Mouse (Mus musculus) intestine, embryonic 14.5 days (tissue): Measurements from ENCODE around the gene Exoc4. TPM values are rescaled to one million over a fixed set of nuclear protein-coding genes. Genes with fewer than 3 reads are reported as not detected.

ENCODE experiments used
- ATAC-seq: fragments of 200-750 bp; cut with Nextera tagmentation; replicated peaks from 2 replicates; pipeline ENCODE4 v1.8.0; 2017; ENCODE audit warnings: low read depth, moderate number of reproducible peaks, moderate TSS enrichment, moderate library complexity; ENCODE audit not compliant: low FRiP score, low TSS enrichment
- DNase-seq: peaks from one replicate; pipeline ENCODE4 v3.0.0-alpha.2; 2018; ENCODE audit warnings: low spot score
- H3K27ac ChIP-seq: fragments of 300-500 bp; sonication (generic); 2 replicates; pipeline ENCODE4 v1.5.1; 2014; ENCODE audit warnings: low read depth, mild to moderate bottlenecking, control low read depth
- H3K27me3 ChIP-seq: fragments of 300-500 bp; sonication (generic); replicated peaks from 2 replicates; pipeline ENCODE4 v1.6.1; 2014; ENCODE audit warnings: low read length, control low read depth; ENCODE audit not compliant: control insufficient read depth, insufficient read depth
- H3K36me3 ChIP-seq: fragments of 300-500 bp; sonication (generic); 2 replicates; pipeline ENCODE4 v1.6.1; 2014; ENCODE audit warnings: low read length, control low read depth; ENCODE audit not compliant: control insufficient read depth, insufficient read depth
- H3K4me1 ChIP-seq: fragments of 300-500 bp; sonication (generic); replicated peaks from 2 replicates; pipeline ENCODE4 v1.6.1; 2014; ENCODE audit warnings: low read length, control low read depth, mixed read lengths; ENCODE audit not compliant: control insufficient read depth, insufficient read depth
- H3K4me2 ChIP-seq: fragments of 300-500 bp; sonication (generic); 2 replicates; pipeline ENCODE4 v1.6.1; 2014; ENCODE audit warnings: low read length
- H3K4me3 ChIP-seq: fragments of 300-500 bp; sonication (generic); 2 replicates; pipeline ENCODE4 v1.5.1; 2014; ENCODE audit warnings: low read depth, low read length, control low read depth, mixed read lengths
- H3K9ac ChIP-seq: fragments of 300-500 bp; sonication (generic); 2 replicates; pipeline ENCODE4 v1.6.1; 2014; ENCODE audit warnings: mild to moderate bottlenecking, low read length
- H3K9me3 ChIP-seq: fragments of 300-500 bp; sonication (generic); 2 replicates; pipeline ENCODE4 v1.6.1; 2016; ENCODE audit warnings: low read length, control low read depth; ENCODE audit not compliant: control insufficient read depth
- WGBS: fragments of 180-500 bp; shearing (Covaris S2); extraction: QIAGEN DNeasy Blood & Tissue Kit; methylation state at CpG from one replicate; pipeline ENCODE4 v1.1.7; 2014; 5-methylcytosine and 5-hydroxymethylcytosine counted together
- polyA plus RNA-seq: library from polyadenylated mRNA; unstranded; fragments of >200 nt; fragmentation: Nextera tagmentation; extraction: Ambion mirVana; gene quantifications from 2 replicates; pipeline ENCODE4 v1.2.1, GENCODE M21; 2014

The Exoc4 gene
- polyA plus RNA-seq, 1 experiment from 2014 or later, result 29.9 TPM

- ATAC-seq (no peak), DNase-seq (no peak)
- no peaks in the 10 kb centered on the region for H3K36me3 ChIP-seq
- H3K4me2 ChIP-seq, result no peak overlapping the region
- 71% methylated on average over 9 of the region's 9 CpGs for WGBS
- no peak overlapping the region for H3K27ac ChIP-seq
- H3K4me1 ChIP-seq, result no peaks in the 10 kb centered on the region
- no peaks in the 10 kb centered on the region for H3K27me3 ChIP-seq
- H3K9ac ChIP-seq, result no peak overlapping the region
- H3K9me3 ChIP-seq, result no peaks in the 10 kb centered on the region
- no peak overlapping the region for H3K4me3 ChIP-seq
Measured at GRCm38 (mm10) chr6:33870468-33871142, 621.7 kb downstream of the Exoc4 start.

- WGBS, result 80% methylated on average over 1 of the region's 1 CpGs
- no peak for ATAC-seq
Measured at GRCm38 (mm10) chr6:33871286-33871685, 622.4 kb downstream of the Exoc4 start.

GRCm38 (mm10) chr6:33872192-33872591 is 623.3 kb downstream of the Exoc4 start:
- Histone ChIP-seq H3K4me1 (no peaks in the 10 kb centered on the region), H3K27ac (no peak overlapping the region), H3K9me3 (no peaks in the 10 kb centered on the region), H3K36me3 (no peaks in the 10 kb centered on the region), H3K9ac (no peak overlapping the region), H3K27me3 (no peaks in the 10 kb centered on the region), H3K4me2 (no peak overlapping the region), H3K4me3 (no peak overlapping the region)
- WGBS, result 52% methylated on average over 1 of the region's 1 CpGs
- ATAC-seq (no peak), DNase-seq (no peak)

More at GRCm38 (mm10) chr6:33871286-33871685, 622.4 kb downstream of the Exoc4 start:
- Histone ChIP-seq H3K4me3 (no peak overlapping the region), H3K9me3 (no peaks in the 10 kb centered on the region), H3K4me1 (no peaks in the 10 kb centered on the region), H3K9ac (no peak overlapping the region), H3K27ac (no peak overlapping the region), H3K36me3 (no peaks in the 10 kb centered on the region), H3K4me2 (no peak overlapping the region), H3K27me3 (no peaks in the 10 kb centered on the region)
- DNase-seq, result no peak

GRCm38 (mm10) chr6:33873000-33873399 is 624.1 kb downstream of the Exoc4 start:
- WGBS, result 62% methylated on average over 5 of the region's 5 CpGs
- Histone ChIP-seq H3K4me2 (no peak overlapping the region), H3K27ac (no peak overlapping the region), H3K4me1 (no peaks in the 10 kb centered on the region), H3K9me3 (no peaks in the 10 kb centered on the region), H3K4me3 (no peak overlapping the region), H3K27me3 (no peaks in the 10 kb centered on the region), H3K9ac (no peak overlapping the region), H3K36me3 (no peaks in the 10 kb centered on the region)
- DNase-seq (no peak), ATAC-seq (no peak)

GRCm38 (mm10) chr6:33874291-33875014 is 625.6 kb downstream of the Exoc4 start:
- Histone ChIP-seq H3K27me3 (no peaks in the 10 kb centered on the region), H3K4me2 (no peak overlapping the region), H3K36me3 (no peaks in the 10 kb centered on the region), H3K4me1 (no peaks in the 10 kb centered on the region), H3K9ac (no peak overlapping the region), H3K4me3 (no peak overlapping the region), H3K9me3 (no peaks in the 10 kb centered on the region), H3K27ac (no peak overlapping the region)
- DNase-seq (no peak), ATAC-seq (no peak)
- 75% methylated on average over 8 of the region's 8 CpGs for WGBS

- no peak overlapping the region for H3K9ac ChIP-seq
- no peaks in the 10 kb centered on the region for H3K9me3 ChIP-seq
- ATAC-seq (no peak), DNase-seq (no peak)
- no peaks in the 10 kb centered on the region for H3K4me1 ChIP-seq
- no peak overlapping the region for H3K4me2 ChIP-seq
- no peaks in the 10 kb centered on the region for H3K27me3 ChIP-seq
- WGBS, result 84% methylated on average over 9 of the region's 9 CpGs
- no peaks in the 10 kb centered on the region for H3K36me3 ChIP-seq
- no peak overlapping the region for H3K27ac ChIP-seq
- no peak overlapping the region for H3K4me3 ChIP-seq
Measured at GRCm38 (mm10) chr6:33884141-33884683, 635.3 kb downstream of the Exoc4 start.

- no peak overlapping the region for H3K9ac ChIP-seq
- no peaks in the 10 kb centered on the region for H3K27me3 ChIP-seq
- H3K4me3 ChIP-seq, result no peak overlapping the region
- no peak overlapping the region for H3K4me2 ChIP-seq
- DNase-seq, result no peak
- ATAC-seq, result no peak
- H3K27ac ChIP-seq, result no peak overlapping the region
- no peaks in the 10 kb centered on the region for H3K36me3 ChIP-seq
- no peaks in the 10 kb centered on the region for H3K9me3 ChIP-seq
- WGBS, result 97% methylated on average over 2 of the region's 2 CpGs
- H3K4me1 ChIP-seq, result no peaks in the 10 kb centered on the region
Measured at GRCm38 (mm10) chr6:33886941-33887340, 638.1 kb downstream of the Exoc4 start.

GRCm38 (mm10) chr6:33890926-33891325 is 642.0 kb downstream of the Exoc4 start:
- H3K4me1 ChIP-seq, result no peaks in the 10 kb centered on the region
- no peaks in the 10 kb centered on the region for H3K36me3 ChIP-seq
- WGBS, result 77% methylated on average over 1 of the region's 1 CpGs
- no peak overlapping the region for H3K9ac ChIP-seq
- H3K27me3 ChIP-seq, result no peaks in the 10 kb centered on the region
- H3K4me2 ChIP-seq, result no peak overlapping the region
- DNase-seq (no peak), ATAC-seq (no peak)
- no peaks in the 10 kb centered on the region for H3K9me3 ChIP-seq
- no peak overlapping the region for H3K4me3 ChIP-seq
- no peak overlapping the region for H3K27ac ChIP-seq
